Mouse (Mus musculus) limb, embryonic 11.5 days (tissue): ENCODE results near the gene Olfr187. TPM values are rescaled to one million over a fixed set of nuclear protein-coding genes. Genes with fewer than 3 reads are reported as not detected.

Experiments
- ATAC-seq: fragments of 200-750 bp; cut with Nextera tagmentation; 2 replicates; pipeline ENCODE4 v1.8.0; 2017; ENCODE audit warnings: low read depth; ENCODE audit not compliant: insufficient number of reproducible peaks, low FRiP score, low TSS enrichment
- DNase-seq: peaks from one replicate; pipeline ENCODE4 v3.0.0-alpha.2; 2015; ENCODE audit warnings: low spot score
- H3K27ac ChIP-seq: fragments of 300-500 bp; sonication (generic); replicated peaks from 2 replicates; pipeline ENCODE4 v1.5.1; 2014; ENCODE audit warnings: low read depth, mild to moderate bottlenecking, low read length
- H3K27me3 ChIP-seq: fragments of 300-500 bp; sonication (generic); 2 replicates; pipeline ENCODE4 v1.6.1; 2014; ENCODE audit warnings: mild to moderate bottlenecking, low read length, mixed read lengths; ENCODE audit not compliant: control insufficient read depth, insufficient read depth
- H3K36me3 ChIP-seq: fragments of 300-500 bp; sonication (generic); 2 replicates; pipeline ENCODE4 v1.6.1; 2014; ENCODE audit warnings: mild to moderate bottlenecking, low read length, moderate library complexity, mixed read lengths; ENCODE audit not compliant: control insufficient read depth, insufficient read depth
- H3K4me1 ChIP-seq: fragments of 300-500 bp; sonication (generic); 2 replicates; pipeline ENCODE4 v1.6.1; 2014; ENCODE audit warnings: low read length, mixed read lengths; ENCODE audit not compliant: control insufficient read depth, insufficient read depth
- H3K4me2 ChIP-seq: fragments of 300-500 bp; sonication (generic); 2 replicates; pipeline ENCODE4 v1.6.1; 2014; ENCODE audit warnings: low read depth, mild to moderate bottlenecking, moderate library complexity; ENCODE audit not compliant: severe bottlenecking
- H3K4me3 ChIP-seq: fragments of 300-500 bp; sonication (generic); 2 replicates; pipeline ENCODE4 v1.5.1; 2014; ENCODE audit warnings: low read depth, low read length
- H3K9ac ChIP-seq: fragments of 300-500 bp; sonication (generic); 2 replicates; pipeline ENCODE4 v1.6.1; 2014; ENCODE audit warnings: mild to moderate bottlenecking, low read length
- H3K9me3 ChIP-seq: fragments of 300-500 bp; sonication (generic); 2 replicates; pipeline ENCODE4 v1.6.1; 2016; ENCODE audit warnings: low read length; ENCODE audit not compliant: control insufficient read depth
- WGBS: fragments of 180-500 bp; shearing (Covaris S2); extraction: QIAGEN DNeasy Blood & Tissue Kit; methylation state at CpG from one replicate; pipeline ENCODE4 v1.1.7; 2014; 5-methylcytosine and 5-hydroxymethylcytosine counted together
- polyA plus RNA-seq: library from polyadenylated mRNA; unstranded; fragments of >200 nt; fragmentation: Nextera tagmentation; extraction: Ambion mirVana; gene quantifications from 2 replicates; pipeline ENCODE4 v1.2.1, GENCODE M21; 2014

Olfr187 gene
- polyA plus RNA-seq, 1 experiment from 2014 or later = not detected

- H3K4me2 ChIP-seq = no peak overlapping the region
- DNase-seq = no peak
- no peak overlapping the region for H3K4me3 ChIP-seq
- no peak for ATAC-seq
- no peaks in the 10 kb centered on the region for H3K4me1 ChIP-seq
- no peaks in the 10 kb centered on the region for H3K36me3 ChIP-seq
- 78% methylated on average over 3 of the region's 3 CpGs for WGBS
- no peaks in the 10 kb centered on the region for H3K27me3 ChIP-seq
- no peak overlapping the region for H3K27ac ChIP-seq
- no peak overlapping the region for H3K9ac ChIP-seq
- H3K9me3 ChIP-seq = no peaks in the 10 kb centered on the region
Measured at GRCm38 (mm10) chr16:59045835-59046234, 6.3 kb upstream of the Olfr187 start.

GRCm38 (mm10) chr16:59030191-59030590 is 9.4 kb downstream of the Olfr187 start, which contains the start of gene Olfr186:
Gene Olfr186 (minus strand): TSS chr16:59030291.
- Histone ChIP-seq H3K4me2 (no peak within 1 kb of the TSS), H3K9ac (no peak within 1 kb of the TSS), H3K27ac (no peak within 1 kb of the TSS), H3K4me1 (no peaks in the 10 kb centered on the region), H3K4me3 (no peak within 1 kb of the TSS), H3K36me3 (no peaks in the 10 kb centered on the region), H3K27me3 (no peaks in the 10 kb centered on the region), H3K9me3 (no peaks in the 10 kb centered on the region)
- 94% methylated on average over 4 of the region's 4 CpGs for WGBS
- DNase-seq = no peak
- ATAC-seq = no peak

- Histone ChIP-seq H3K9me3 (no peaks in the 10 kb centered on the region), H3K36me3 (no peaks in the 10 kb centered on the region), H3K27ac (no peak overlapping the region), H3K4me3 (no peak overlapping the region), H3K4me1 (no peaks in the 10 kb centered on the region), H3K27me3 (no peaks in the 10 kb centered on the region), H3K9ac (no peak overlapping the region), H3K4me2 (no peak overlapping the region)
- WGBS = 69% methylated on average over 2 of the region's 2 CpGs
- ATAC-seq = no peak
- DNase-seq = no peak
Measured at GRCm38 (mm10) chr16:59013357-59014018, 26.1 kb downstream of the Olfr187 start.

GRCm38 (mm10) chr16:59007146-59007545 is 32.4 kb downstream of the Olfr187 start:
- ATAC-seq = no peak
- Histone ChIP-seq H3K27me3 (no peaks in the 10 kb centered on the region), H3K9me3 (no peaks in the 10 kb centered on the region), H3K9ac (no peak overlapping the region), H3K36me3 (no peaks in the 10 kb centered on the region), H3K4me1 (no peaks in the 10 kb centered on the region), H3K4me2 (no peak overlapping the region), H3K27ac (no peak overlapping the region), H3K4me3 (no peak overlapping the region)
- DNase-seq = no peak

GRCm38 (mm10) chr16:58995057-58995456 is 44.5 kb downstream of the Olfr187 start, which contains the start of gene Olfr183:
Gene Olfr183 (plus strand): TSS chr16:58995357.
- Histone ChIP-seq H3K9me3 (no peaks in the 10 kb centered on the region), H3K4me1 (no peaks in the 10 kb centered on the region), H3K4me2 (no peak within 1 kb of the TSS), H3K36me3 (no peaks in the 10 kb centered on the region), H3K27me3 (no peaks in the 10 kb centered on the region), H3K27ac (no peak within 1 kb of the TSS), H3K9ac (no peak within 1 kb of the TSS), H3K4me3 (no peak within 1 kb of the TSS)
- no peak for ATAC-seq
- no peak for DNase-seq
- WGBS = 83% methylated on average over 2 of the region's 2 CpGs

Other genes starting within 250 kb of the Olfr187 start
- gene Olfr173, start 239.5 kb downstream of the Olfr187 start, polyA plus RNA-seq = not detected in 2 replicates
- not detected in 2 replicates for gene Olfr175-ps1, start 213.0 kb downstream of the Olfr187 start, polyA plus RNA-seq
- not detected in 2 replicates for gene Olfr177, start 165.0 kb downstream of the Olfr187 start, polyA plus RNA-seq
- not detected in 2 replicates for gene Olfr178, start 147.7 kb downstream of the Olfr187 start, polyA plus RNA-seq
- gene Olfr181, start 111.0 kb downstream of the Olfr187 start, polyA plus RNA-seq = not detected in 2 replicates
- gene Olfr180, start 110.4 kb downstream of the Olfr187 start, polyA plus RNA-seq = not detected in 2 replicates
- gene Olfr183, start 44.4 kb downstream of the Olfr187 start, polyA plus RNA-seq = not detected in 2 replicates
- gene Olfr186, start 9.5 kb downstream of the Olfr187 start, polyA plus RNA-seq = not detected in 2 replicates
- gene Olfr190, start 38.2 kb upstream of the Olfr187 start, polyA plus RNA-seq = not detected in 2 replicates
- not detected in 2 replicates for gene Olfr191, start 50.1 kb upstream of the Olfr187 start, polyA plus RNA-seq
- gene Olfr193, start 72.1 kb upstream of the Olfr187 start, polyA plus RNA-seq = not detected in 2 replicates
- gene Olfr194, start 81.3 kb upstream of the Olfr187 start, polyA plus RNA-seq = not detected in 2 replicates
- not detected in 2 replicates for gene Olfr195, start 107.3 kb upstream of the Olfr187 start, polyA plus RNA-seq
- not detected in 2 replicates for gene Olfr196, start 130.7 kb upstream of the Olfr187 start, polyA plus RNA-seq
- gene Olfr198, start 163.8 kb upstream of the Olfr187 start, polyA plus RNA-seq = not detected in 2 replicates
- not detected in 2 replicates for gene Olfr199, start 180.0 kb upstream of the Olfr187 start, polyA plus RNA-seq
- gene Olfr201, start 232.9 kb upstream of the Olfr187 start, polyA plus RNA-seq = not detected in 2 replicates
- gene Olfr202, start 247.0 kb upstream of the Olfr187 start, polyA plus RNA-seq = not detected in 2 replicates